28 mouse cellular contexts compared by ENCODE assay signal in the genomic region with DNA sequence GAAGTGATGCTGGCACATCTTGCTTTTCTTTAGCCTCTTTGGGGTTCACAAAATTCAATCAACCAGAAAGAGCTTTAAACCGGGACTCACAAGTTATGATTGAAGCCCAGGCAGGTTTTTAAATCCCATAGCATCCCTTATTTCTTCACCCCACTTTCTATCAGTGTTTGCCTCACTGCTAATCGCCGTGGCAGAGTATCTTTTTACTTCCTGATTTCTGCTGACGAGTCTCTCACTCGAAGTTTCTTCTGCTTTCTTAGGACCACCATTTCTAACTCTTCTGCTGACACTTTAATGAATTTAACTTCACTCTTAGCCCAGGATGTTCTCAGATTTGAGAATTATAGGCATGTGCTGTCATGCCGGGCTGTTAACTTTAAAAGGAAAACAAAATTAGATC. TPM values are rescaled to one million over a fixed set of nuclear protein-coding genes. Genes with fewer than 3 reads are reported as not detected.
A peak's percentile ranks its signal among the peaks of the same experiment; 100 is the strongest.
DNase-seq lines count a peak whose midpoint lies in the region; ATAC-seq and TF ChIP-seq lines count a peak whose summit lies in the region.
"Had no signal": no experiment of that assay in that cellular context is flagged by ENCODE, and none has a peak within 500 bp of the region (broad histone marks: within the 10 kb centered on the region; RNA-seq: fewer than 3 reads in every experiment).

No protein-coding gene starts in this region.

- H3K27me3 ChIP-seq in MEL (ENCODE audit: control insufficient read depth in 1 of 2, insufficient read depth in 2 of 2, low read length in 2 of 2): no peaks in the 10 kb centered on the region
- H3K27me3 ChIP-seq in splenic B cell, adult 2 months (ENCODE audit: control insufficient read depth, insufficient read depth, low read length, poor library complexity, severe bottlenecking): no peaks in the 10 kb centered on the region
- H3K27me3 ChIP-seq in intestine, embryonic 16.5 days (replicated peaks; ENCODE audit: control insufficient read depth, insufficient read depth, low read length): no peaks in the 10 kb centered on the region
- H3K27me3 ChIP-seq: CH12.LX; forebrain, embryonic 13.5 days; heart, embryonic 12.5 days; heart, embryonic 15.5 days; hindbrain, embryonic 13.5 days; intestine, embryonic 15.5 days; Patski had no signal

- H3K36me3 ChIP-seq in MEL (ENCODE audit: control insufficient read depth in 1 of 2, insufficient read depth in 2 of 2, low read length in 2 of 2): peaks cover 0 to 25% of the 10 kb centered on the region in 2 experiments; a peak in 2 of 4 replicates
- H3K36me3 ChIP-seq in splenic B cell, adult 2 months (ENCODE audit: control insufficient read depth, insufficient read depth, low read length, poor library complexity, severe bottlenecking): no peaks in the 10 kb centered on the region
- no peaks in the 10 kb centered on the region for H3K36me3 ChIP-seq in intestine, embryonic 16.5 days (ENCODE audit: control insufficient read depth, insufficient read depth, low read length)
- H3K36me3 ChIP-seq: forebrain, embryonic 10.5 days; G1E; heart, embryonic 12.5 days; heart, embryonic 15.5 days; hindbrain, embryonic 10.5 days; hindbrain, embryonic 13.5 days; intestine, embryonic 15.5 days had no signal

- TF ChIP-seq EP300 in MEL (IDR thresholded peaks at IDR 0.05; ENCODE audit: low read depth in 1 of 2, low read length in 2 of 2): peak; percentile 63 to 83; a peak in 3 of 4 replicates

- H3K4me2 ChIP-seq in intestine, embryonic 16.5 days (ENCODE audit: low read depth, low read length): no peak overlapping the region
- H3K4me2 ChIP-seq: forebrain, embryonic 13.5 days; heart, embryonic 12.5 days; heart, embryonic 15.5 days; hindbrain, embryonic 13.5 days; intestine, embryonic 15.5 days had no signal

- no peak for TF ChIP-seq CTCF in MEL (IDR thresholded peaks at IDR 0.05 in 2 of 3, conservative IDR thresholded peaks at IDR 0.05 in 1 of 3; ENCODE audit: control insufficient read depth in 1 of 3, insufficient read depth in 1 of 3, low read depth in 2 of 3, low read length in 3 of 3, poor library complexity in 1 of 3, severe bottlenecking in 1 of 3)

- peak; percentile 79 for ATAC-seq in granulocyte monocyte progenitor cell, adult 5-6 weeks (replicated peaks; ENCODE audit: poor library complexity, severe bottlenecking)
- ATAC-seq in intestine, embryonic 16.5 days: no peak
- ATAC-seq: forebrain, embryonic 13.5 days; forebrain, embryonic 16.5 days; hindbrain, embryonic 16.5 days; intestine, embryonic 15.5 days; Patski had no signal

- no peak overlapping the region for H3K4me3 ChIP-seq in MEL (ENCODE audit: control insufficient read depth in 1 of 2, insufficient read depth in 1 of 2, low read depth in 2 of 2, low read length in 2 of 2)
- no peak overlapping the region for H3K4me3 ChIP-seq in intestine, embryonic 16.5 days (ENCODE audit: low read length)
- H3K4me3 ChIP-seq: forebrain, embryonic 10.5 days; forebrain, embryonic 13.5 days; heart, embryonic 12.5 days; heart, embryonic 15.5 days; hindbrain, embryonic 10.5 days; hindbrain, embryonic 13.5 days; intestine, embryonic 15.5 days had no signal

- no peaks in the 10 kb centered on the region for H3K79me2 ChIP-seq in MEL (ENCODE audit: control insufficient read depth, insufficient read depth, low read length, poor library complexity)

- 92% methylated on average over 6 of the region's 6 CpGs for WGBS in intestine, embryonic 16.5 days

- H3K4me1 ChIP-seq in MEL (ENCODE audit: control insufficient read depth in 1 of 2, insufficient read depth in 2 of 2, low read length in 2 of 2): peaks cover 5 to 27% of the 10 kb centered on the region in 2 experiments; a peak in 3 of 4 replicates
- no peaks in the 10 kb centered on the region for H3K4me1 ChIP-seq in intestine, embryonic 16.5 days (ENCODE audit: control insufficient read depth, insufficient read depth, low read length)
- H3K4me1 ChIP-seq: heart, embryonic 12.5 days; heart, embryonic 15.5 days; intestine, embryonic 15.5 days had no signal

- peak overlapping the region; percentile 37; the same call in 1 of the 2 replicates for H3K27ac ChIP-seq in MEL (ENCODE audit: control insufficient read depth, low read depth, low read length)
- H3K27ac ChIP-seq in intestine, embryonic 16.5 days (ENCODE audit: low read length): no peak overlapping the region
- H3K27ac ChIP-seq: forebrain, embryonic 10.5 days; forebrain, embryonic 13.5 days; heart, embryonic 15.5 days; hindbrain, embryonic 10.5 days; hindbrain, embryonic 13.5 days; intestine, embryonic 15.5 days had no signal

- H3K9me3 ChIP-seq in MEL (replicated peaks; ENCODE audit: insufficient read depth, low read length): no peaks in the 10 kb centered on the region
- no peaks in the 10 kb centered on the region for H3K9me3 ChIP-seq in intestine, embryonic 16.5 days (ENCODE audit: control insufficient read depth, low read length)
- H3K9me3 ChIP-seq: G1E; heart, embryonic 12.5 days; heart, embryonic 15.5 days; hindbrain, embryonic 10.5 days; hindbrain, embryonic 13.5 days; intestine, embryonic 15.5 days had no signal

- no peak for TF ChIP-seq POLR2A in MEL (IDR thresholded peaks at IDR 0.05; ENCODE audit: control insufficient read depth in 1 of 2, insufficient read depth in 1 of 2, low read depth in 1 of 2, low read length in 2 of 2, poor library complexity in 1 of 2)

- 0 out of 2 replicates have a peak overlapping the region, but pooled peaks have one; percentile 37 for H3K9ac ChIP-seq in MEL (ENCODE audit: control insufficient read depth, low read depth, low read length, poor library complexity, severe bottlenecking)
- no peak overlapping the region for H3K9ac ChIP-seq in intestine, embryonic 16.5 days (ENCODE audit: low read depth, low read length)
- H3K9ac ChIP-seq: forebrain, embryonic 13.5 days; heart, embryonic 12.5 days; heart, embryonic 15.5 days; hindbrain, embryonic 13.5 days; intestine, embryonic 15.5 days had no signal

- no peak for TF ChIP-seq RAD21 in MEL (IDR thresholded peaks at IDR 0.05; ENCODE audit: low read depth, low read length)

- peak; percentile 81 for DNase-seq in MEL (ENCODE audit: low read depth, low spot score)
- peak; percentile 23 for DNase-seq in splenic B cell, adult 2 months (ENCODE audit: low read depth, low spot score)
- no peak for DNase-seq in kidney, adult 9 months
- no peak for DNase-seq in layer of hippocampus, adult 9-11 months
- DNase-seq: adrenal gland, postnatal 10 days; B cell, adult 2 months; cerebellum, adult 11 months; cerebellum, adult 2 months; cerebellum, adult 9-11 months; cerebellum, postnatal 36 days; gastrocnemius, postnatal 14 days; heart, adult 18-20 months; heart, postnatal 10 days; heart, postnatal 36 days had no signal

TF ChIP-seq in MEL, 35 proteins besides CTCF, POLR2A, EP300 and RAD21:
- TF ChIP-seq TCF12 (IDR thresholded peaks at IDR 0.05; ENCODE audit: low read depth, low read length): 0 out of 2 replicates have a peak, but pooled peaks have one; percentile 30
- no peak for TF ChIP-seq NELFE (IDR thresholded peaks at IDR 0.05; ENCODE audit: low read depth, low read length)
- TF ChIP-seq POLR2AphosphoS5 (IDR thresholded peaks at IDR 0.05; ENCODE audit: borderline replicate concordance, low read depth, low read length): no peak
- no peak for TF ChIP-seq MAX (IDR thresholded peaks at IDR 0.05; ENCODE audit: low read length)
- no peak for TF ChIP-seq BHLHE40 (IDR thresholded peaks at IDR 0.05; ENCODE audit: borderline replicate concordance, low read depth, low read length)
- no peak for TF ChIP-seq ZKSCAN1 (IDR thresholded peaks at IDR 0.05; ENCODE audit: low read depth, low read length)
- TF ChIP-seq ELF1 (IDR thresholded peaks at IDR 0.05; ENCODE audit: low read depth, low read length): 0 out of 2 replicates have a peak, but pooled peaks have one; percentile 55
- TF ChIP-seq GATA1 (IDR thresholded peaks at IDR 0.05; ENCODE audit: low read depth, low read length): peak; percentile 78
- no peak for TF ChIP-seq POLR2AphosphoS2 (IDR thresholded peaks at IDR 0.05; ENCODE audit: low read length)
- no peak for TF ChIP-seq MAZ (IDR thresholded peaks at IDR 0.05; ENCODE audit: low read depth, low read length)
- TF ChIP-seq UBTF (IDR thresholded peaks at IDR 0.05; ENCODE audit: borderline replicate concordance, insufficient read depth, low read depth, low read length): no peak
- TF ChIP-seq MYB (IDR thresholded peaks at IDR 0.05; ENCODE audit: low read depth, low read length): no peak
- peak; percentile 95 for TF ChIP-seq RCOR1 (IDR thresholded peaks at IDR 0.05; ENCODE audit: low read depth, low read length)
- TF ChIP-seq MAFK (IDR thresholded peaks at IDR 0.05; ENCODE audit: borderline replicate concordance, low read depth, low read length): no peak
- TF ChIP-seq SIN3A (IDR thresholded peaks at IDR 0.05; ENCODE audit: low read length): 0 out of 2 replicates have a peak, but pooled peaks have one; percentile 48
TF ChIP-seq in MEL: peak in this region for 5.

RNA-seq across cellular contexts. Expression of a gene that starts 21.6 kb away (rescaled TPM):
- total RNA-seq in MEL (2012; rRNA removed): not detected in 2 replicates
- not detected for polyA plus RNA-seq in MEL (2012; ENCODE audit: insufficient read depth in 1 of 2, insufficient read length in 2 of 2, low read depth in 1 of 2, low replicate concordance in 2 of 2, missing spikeins in 1 of 2)
- 0.79 TPM in 1 of 2 replicates, not detected in the other for total RNA-seq in granulocyte monocyte progenitor cell, adult 5-6 weeks (2014; fragmentation: Nextera tagmentation)
- 0.73 and 1.4 TPM in 2 replicates for total RNA-seq in granulocyte monocyte progenitor cell, adult 5-6 weeks (2017)
- polyA plus RNA-seq in intestine, embryonic 16.5 days (2015; fragmentation: Nextera tagmentation; extraction: Ambion mirVana): 16.0 and 16.8 TPM in 2 replicates
- total RNA-seq: G1E had no signal
- polyA plus RNA-seq: G1E had no signal

Comparison
In these comparisons a context has a peak if more than half of its experiments do, and no peak if none do; other contexts are left out.
1. DNase-seq: peak in MEL (single experiment) and splenic B cell, adult 2 months (single experiment); none in kidney, adult 9 months (single experiment) and layer of hippocampus, adult 9-11 months (single experiment).